Mouse (Mus musculus): ENCODE measurements at regions not wholly inside any gene's neighbourhood (a gene's known extent, or its start where the extent isn't known, plus 50 kb on each side); places are given as distances from the start of the nearest gene placed in this dataset.

GRCm38 (mm10) chr5:46278190-46278589, 420.8 kb upstream of the Lcorl start:
- ATAC-seq (replicated peaks; ENCODE audit: low FRiP score, poor library complexity, severe bottlenecking) = no peak

GRCm38 (mm10) chr5:46256730-46257129, 399.3 kb upstream of the Lcorl start:
- ATAC-seq (replicated peaks; ENCODE audit: low FRiP score, poor library complexity, severe bottlenecking) = no peak

GRCm38 (mm10) chr5:46253940-46254339, 396.5 kb upstream of the Lcorl start:
- ATAC-seq (replicated peaks; ENCODE audit: low FRiP score, poor library complexity, severe bottlenecking) = no peak

GRCm38 (mm10) chr5:46235364-46236067, 378.1 kb upstream of the Lcorl start:
- no peak for ATAC-seq (replicated peaks; ENCODE audit: low FRiP score, poor library complexity, severe bottlenecking)

- ATAC-seq (replicated peaks; ENCODE audit: low FRiP score, poor library complexity, severe bottlenecking) = no peak
Observed at GRCm38 (mm10) chr5:46232780-46233179, 375.4 kb upstream of the Lcorl start.

- no peak for ATAC-seq (replicated peaks; ENCODE audit: low FRiP score, poor library complexity, severe bottlenecking)
Observed at GRCm38 (mm10) chr5:46228667-46229066, 371.3 kb upstream of the Lcorl start.

GRCm38 (mm10) chr5:46212845-46213468, 355.5 kb upstream of the Lcorl start:
- no peak for ATAC-seq (replicated peaks; ENCODE audit: low FRiP score, poor library complexity, severe bottlenecking)

GRCm38 (mm10) chr5:46209076-46209475, 351.7 kb upstream of the Lcorl start:
- no peak for ATAC-seq (replicated peaks; ENCODE audit: low FRiP score, poor library complexity, severe bottlenecking)

GRCm38 (mm10) chr5:46203744-46204143, 346.3 kb upstream of the Lcorl start:
- ATAC-seq (replicated peaks; ENCODE audit: low FRiP score, poor library complexity, severe bottlenecking) = no peak

- no peak for ATAC-seq (replicated peaks; ENCODE audit: low FRiP score, poor library complexity, severe bottlenecking)
Observed at GRCm38 (mm10) chr5:46202457-46202772, 345.0 kb upstream of the Lcorl start.

GRCm38 (mm10) chr5:46201639-46202456, 344.4 kb upstream of the Lcorl start:
- no peak for ATAC-seq (replicated peaks; ENCODE audit: low FRiP score, poor library complexity, severe bottlenecking)

- no peak for ATAC-seq (replicated peaks; ENCODE audit: low FRiP score, poor library complexity, severe bottlenecking)
Observed at GRCm38 (mm10) chr5:46186908-46187307, 329.5 kb upstream of the Lcorl start.

- ATAC-seq (replicated peaks; ENCODE audit: low FRiP score, poor library complexity, severe bottlenecking) = no peak
Observed at GRCm38 (mm10) chr5:46182157-46182556, 324.7 kb upstream of the Lcorl start.

GRCm38 (mm10) chr5:46172315-46172714, 314.9 kb upstream of the Lcorl start:
- no peak for ATAC-seq (replicated peaks; ENCODE audit: low FRiP score, poor library complexity, severe bottlenecking)

- no peak for ATAC-seq (replicated peaks; ENCODE audit: low FRiP score, poor library complexity, severe bottlenecking)
Observed at GRCm38 (mm10) chr5:46160774-46161173, 303.4 kb upstream of the Lcorl start.

- no peak for ATAC-seq (replicated peaks; ENCODE audit: low FRiP score, poor library complexity, severe bottlenecking)
Observed at GRCm38 (mm10) chr5:46151973-46152372, 294.6 kb upstream of the Lcorl start.

- no peak for ATAC-seq (replicated peaks; ENCODE audit: low FRiP score, poor library complexity, severe bottlenecking)
Observed at GRCm38 (mm10) chr5:46150825-46151224, 293.4 kb upstream of the Lcorl start.

GRCm38 (mm10) chr5:46149851-46150615, 292.6 kb upstream of the Lcorl start:
- ATAC-seq (replicated peaks; ENCODE audit: low FRiP score, poor library complexity, severe bottlenecking) = no peak

GRCm38 (mm10) chr5:46139024-46139423, 281.6 kb upstream of the Lcorl start:
- ATAC-seq (replicated peaks; ENCODE audit: low FRiP score, poor library complexity, severe bottlenecking) = no peak

GRCm38 (mm10) chr5:46137695-46138094, 280.3 kb upstream of the Lcorl start:
- no peak for ATAC-seq (replicated peaks; ENCODE audit: low FRiP score, poor library complexity, severe bottlenecking)
